Mouse (Mus musculus) E14TG2a.4 (cell line): Measurements from ENCODE around the gene Sel1l3.

Source experiments
- CTCF ChIP-seq: conservative IDR thresholded peaks from 2 replicates; pipeline ENCODE4 v1.5.1; 2014; ENCODE audit warnings: low read length
- POU5F1 ChIP-seq: IDR thresholded peaks from 2 replicates; pipeline ENCODE4 v1.6.1; 2014; ENCODE audit warnings: low read length, borderline replicate concordance

GRCm38 (mm10) chr5:53138025-53138424 lies 75.7 kb downstream of the Sel1l3 start:
- TF ChIP-seq CTCF (no peak), POU5F1 (no peak)
